Mouse (Mus musculus) ES-Bruce4 (cell line): Measurements from ENCODE around the gene Osbpl9. TPM values are rescaled to one million over a fixed set of nuclear protein-coding genes. Genes with fewer than 3 reads are reported as not detected.

ENCODE experiments used
- H3K27ac ChIP-seq: 2 replicates; pipeline ENCODE4 v1.5.1; 2012; ENCODE audit warnings: low read length, inconsistent platforms; ENCODE audit not compliant: insufficient read depth
- H3K27me3 ChIP-seq: 2 replicates; pipeline ENCODE4 v1.6.1; 2012; ENCODE audit warnings: mild to moderate bottlenecking, low read length, inconsistent platforms; ENCODE audit not compliant: control insufficient read depth, poor library complexity, insufficient read depth, severe bottlenecking
- H3K36me3 ChIP-seq: 2 replicates; pipeline ENCODE4 v1.6.1; 2012; ENCODE audit warnings: inconsistent platforms, mild to moderate bottlenecking, low read length, moderate library complexity; ENCODE audit not compliant: control insufficient read depth, poor library complexity, insufficient read depth, severe bottlenecking
- H3K4me1 ChIP-seq: one replicate; pipeline ENCODE4 v1.8.1; 2011; ENCODE audit warnings: low read length; ENCODE audit not compliant: control insufficient read depth, insufficient read depth
- H3K4me3 ChIP-seq: 2 replicates; pipeline ENCODE4 v1.5.1; 2011; ENCODE audit warnings: low read depth, mild to moderate bottlenecking, low read length
- H3K9ac ChIP-seq: 2 replicates; pipeline ENCODE4 v1.6.1; 2012; ENCODE audit warnings: low read depth, mild to moderate bottlenecking, inconsistent platforms; ENCODE audit not compliant: poor library complexity, severe bottlenecking
- H3K9me3 ChIP-seq: replicated peaks from 2 replicates; pipeline ENCODE4 v1.6.1; 2012; ENCODE audit warnings: mild to moderate bottlenecking, low read length, inconsistent platforms; ENCODE audit not compliant: control insufficient read depth, poor library complexity, insufficient read depth, severe bottlenecking
- CTCF ChIP-seq: IDR thresholded peaks from one replicate; pipeline ENCODE4 v1.8.1; 2011; ENCODE audit warnings: low read depth, low read length
- EP300 ChIP-seq: IDR thresholded peaks from 2 replicates; pipeline ENCODE4 v1.6.1; 2011; ENCODE audit warnings: low read depth, low read length; ENCODE audit not compliant: insufficient read depth
- POLR2A ChIP-seq: IDR thresholded peaks from one replicate; pipeline ENCODE4 v1.8.1; 2011; ENCODE audit warnings: low read length; ENCODE audit not compliant: insufficient read depth
- polyA plus RNA-seq: library from polyadenylated mRNA; stranded (reverse); fragments of >200 nt; gene quantifications from 2 replicates; pipeline ENCODE4 v1.2.4, GENCODE M21; 2011; ENCODE audit warnings: low read depth; ENCODE audit not compliant: missing spikeins, insufficient read depth, insufficient read length

Osbpl9 gene
- polyA plus RNA-seq, 1 experiment = 83.3 TPM

GRCm38 (mm10) chr4:109199069-109199468 is 3.0 kb downstream of the Osbpl9 start:
- Histone ChIP-seq H3K4me3 (no peak overlapping the region), H3K9me3 (no peaks in the 10 kb centered on the region), H3K27me3 (no peaks in the 10 kb centered on the region), H3K36me3 (no peaks in the 10 kb centered on the region), H3K9ac (no peak overlapping the region), H3K27ac (no peak overlapping the region), H3K4me1 (no peaks in the 10 kb centered on the region)
- TF ChIP-seq CTCF (no peak), POLR2A (no peak)

GRCm38 (mm10) chr4:109195900-109196629 is 6.0 kb downstream of the Osbpl9 start:
- no peaks in the 10 kb centered on the region for H3K9me3 ChIP-seq
- H3K36me3 ChIP-seq = no peaks in the 10 kb centered on the region
- no peak overlapping the region for H3K27ac ChIP-seq
- H3K27me3 ChIP-seq = no peaks in the 10 kb centered on the region
- no peaks in the 10 kb centered on the region for H3K4me1 ChIP-seq
- H3K9ac ChIP-seq = no peak overlapping the region
- H3K4me3 ChIP-seq = no peak overlapping the region
- TF ChIP-seq EP300 (no peak), POLR2A (no peak), CTCF (no peak)

DNA sequence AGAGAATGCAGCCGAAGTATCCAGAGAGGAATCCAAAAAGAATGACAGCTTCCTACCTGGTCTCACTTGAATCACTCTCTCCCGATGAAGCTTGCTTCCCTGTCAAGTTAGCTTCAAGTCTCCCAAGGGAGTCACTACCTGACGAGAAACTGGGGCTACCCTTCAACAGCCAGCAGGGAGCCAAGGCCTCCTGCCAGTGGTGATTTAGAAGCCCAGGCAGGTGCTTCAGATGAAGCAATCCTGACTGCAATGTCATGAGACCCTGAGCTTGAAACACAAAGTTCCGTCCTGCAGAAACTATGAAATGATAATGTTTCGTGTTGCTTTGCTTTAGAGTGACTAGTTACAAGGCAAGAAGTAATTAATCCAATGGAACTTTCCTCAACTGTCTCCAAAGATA is 8.2 kb downstream of the Osbpl9 start:
- no peaks in the 10 kb centered on the region for H3K9me3 ChIP-seq
- H3K4me1 ChIP-seq = no peaks in the 10 kb centered on the region
- no peak overlapping the region for H3K4me3 ChIP-seq
- no peaks in the 10 kb centered on the region for H3K36me3 ChIP-seq
- no peaks in the 10 kb centered on the region for H3K27me3 ChIP-seq
- no peak overlapping the region for H3K9ac ChIP-seq
- no peak for TF ChIP-seq POLR2A
- no peak for TF ChIP-seq CTCF
- H3K27ac ChIP-seq = no peak overlapping the region

DNA sequence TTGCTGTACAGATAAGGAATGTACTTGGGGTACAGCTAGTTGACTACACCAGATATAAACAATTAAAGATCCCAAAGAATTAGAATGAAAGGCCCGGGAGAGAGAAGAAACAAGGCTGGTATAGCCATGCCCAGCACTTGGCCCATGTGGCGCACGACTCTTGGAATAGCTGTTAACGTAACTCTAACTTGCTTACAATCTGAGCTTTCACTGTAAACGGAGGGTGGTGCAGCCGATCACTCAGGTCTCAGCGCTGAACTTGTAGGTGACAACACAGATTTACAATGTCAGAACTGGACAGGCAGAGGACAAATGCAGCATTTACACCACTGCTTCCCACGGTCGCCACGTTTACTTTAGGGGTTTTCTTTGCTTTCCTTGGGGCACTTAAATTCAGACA is 10.5 kb downstream of the Osbpl9 start:
- TF ChIP-seq CTCF (no peak), POLR2A (no peak), EP300 (no peak)
- Histone ChIP-seq H3K27ac (no peak overlapping the region), H3K4me3 (no peak overlapping the region), H3K9ac (no peak overlapping the region), H3K27me3 (no peaks in the 10 kb centered on the region), H3K36me3 (no peaks in the 10 kb centered on the region), H3K4me1 (no peaks in the 10 kb centered on the region), H3K9me3 (no peaks in the 10 kb centered on the region)

GRCm38 (mm10) chr4:109185616-109186405 is 16.3 kb downstream of the Osbpl9 start:
- Histone ChIP-seq H3K27me3 (no peaks in the 10 kb centered on the region), H3K27ac (no peak overlapping the region), H3K36me3 (no peaks in the 10 kb centered on the region), H3K4me3 (no peak overlapping the region), H3K4me1 (no peaks in the 10 kb centered on the region), H3K9ac (no peak overlapping the region), H3K9me3 (no peaks in the 10 kb centered on the region)
- TF ChIP-seq CTCF = no peak
- no peak for TF ChIP-seq EP300
- no peak for TF ChIP-seq POLR2A

DNA sequence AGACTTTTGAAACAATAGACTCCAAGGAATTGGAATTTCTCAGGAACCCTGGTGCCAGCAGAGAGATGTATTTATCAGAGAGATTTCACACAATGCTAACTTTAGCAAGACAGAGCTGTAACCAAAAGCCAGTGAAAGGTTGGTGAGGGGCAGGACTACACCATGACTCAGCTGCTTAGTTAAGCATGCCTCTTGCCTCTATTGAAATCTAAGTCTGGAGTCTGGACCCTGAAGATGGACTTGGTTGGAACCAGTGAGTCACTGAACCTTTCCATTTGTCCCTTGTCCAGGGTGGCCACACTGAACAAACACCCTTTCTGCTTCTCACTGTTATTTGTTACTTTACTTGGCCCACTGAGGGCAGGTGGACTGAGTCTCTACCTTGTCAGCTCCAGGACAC is 26.4 kb downstream of the Osbpl9 start:
- Histone ChIP-seq H3K27ac (no peak overlapping the region), H3K36me3 (no peaks in the 10 kb centered on the region), H3K9me3 (no peaks in the 10 kb centered on the region), H3K4me1 (peaks cover 3% of the 10 kb centered on the region), H3K9ac (no peak overlapping the region), H3K4me3 (no peak overlapping the region), H3K27me3 (no peaks in the 10 kb centered on the region)
- TF ChIP-seq CTCF = no peak
- no peak for TF ChIP-seq POLR2A
- no peak for TF ChIP-seq EP300
